Mouse (Mus musculus): ENCODE measurements around the gene BC051665. TPM values are rescaled to one million over a fixed set of nuclear protein-coding genes. Genes with fewer than 3 reads are reported as not detected.

Gene BC051665
- not detected for polyA plus RNA-seq (2014; fragmentation: Illumina TruSeq; extraction: RNeasy Lipid Tissue Mini Kit (QIAGEN cat#74804); ENCODE audit: low read depth, low replicate concordance)

DNA sequence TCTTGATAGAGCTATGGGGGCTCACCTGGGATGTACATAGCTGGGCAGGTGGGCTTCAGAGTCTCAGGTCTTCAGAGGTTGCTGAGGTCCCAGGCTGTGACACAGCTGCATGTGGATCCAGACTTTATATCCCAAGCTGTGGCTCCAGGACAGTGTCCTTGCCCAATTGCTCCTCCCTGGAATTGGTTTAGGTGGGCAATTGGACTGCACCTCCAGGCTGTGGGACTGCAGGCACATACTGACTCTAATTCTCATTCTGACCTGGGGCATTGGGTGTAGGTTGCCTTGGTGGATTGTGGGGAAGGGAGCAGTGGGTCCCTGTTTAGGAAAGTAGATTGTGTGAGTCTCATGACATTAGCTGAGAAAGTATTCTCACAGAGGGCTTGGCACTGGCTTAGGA is at the start of gene BC051665:
Gene BC051665 (minus strand): TSS at position 101 of the 400 bp plus-strand sequence.

DNA sequence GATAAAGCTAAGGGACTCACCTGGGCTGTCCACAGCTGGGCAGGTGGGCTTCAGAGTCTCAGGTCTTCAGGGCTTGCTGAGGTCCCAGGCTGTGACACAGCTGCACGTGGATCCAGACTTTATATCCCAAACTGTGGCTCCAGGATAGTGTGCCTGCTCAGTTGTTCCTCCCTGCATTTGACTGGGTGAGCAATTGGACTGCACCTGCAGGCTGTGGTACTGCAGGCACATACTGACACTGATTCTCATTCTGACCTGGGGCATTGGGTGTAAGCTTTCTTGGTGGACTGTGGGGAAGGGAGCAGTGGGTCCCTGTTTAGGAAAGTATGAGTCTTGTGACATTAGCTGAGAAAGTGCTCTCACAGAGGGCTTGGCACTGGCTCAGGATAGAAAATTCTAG is 16.6 kb upstream of the BC051665 start, which contains the start of gene Ctsll3:
Gene Ctsll3 (minus strand): TSS at position 101 of the 400 bp plus-strand sequence.

Other genes with a start within 250 kb of the BC051665 start
- 12.5 TPM for gene Dapk1, start 184.4 kb downstream of the BC051665 start, polyA plus RNA-seq (2014; fragmentation: Illumina TruSeq; extraction: RNeasy Lipid Tissue Mini Kit (QIAGEN cat#74804); ENCODE audit: low read depth, low replicate concordance)
- gene Ctsll3, start 16.5 kb upstream of the BC051665 start, polyA plus RNA-seq (2014; fragmentation: Illumina TruSeq; extraction: RNeasy Lipid Tissue Mini Kit (QIAGEN cat#74804); ENCODE audit: low read depth, low replicate concordance), result not detected
- gene 4930486L24Rik, start 78.1 kb upstream of the BC051665 start, polyA plus RNA-seq (2014; fragmentation: Illumina TruSeq; extraction: RNeasy Lipid Tissue Mini Kit (QIAGEN cat#74804); ENCODE audit: low read depth, low replicate concordance), result 64.6 TPM
- 0.99 TPM for gene Gm49392, start 110.5 kb upstream of the BC051665 start, polyA plus RNA-seq (2014; fragmentation: Illumina TruSeq; extraction: RNeasy Lipid Tissue Mini Kit (QIAGEN cat#74804); ENCODE audit: low read depth, low replicate concordance)
- gene Ctla2b, start 111.1 kb upstream of the BC051665 start, polyA plus RNA-seq (2014; fragmentation: Illumina TruSeq; extraction: RNeasy Lipid Tissue Mini Kit (QIAGEN cat#74804); ENCODE audit: low read depth, low replicate concordance), result 6.6 TPM
- not detected for gene Tpbpb, start 118.5 kb upstream of the BC051665 start, polyA plus RNA-seq (2014; fragmentation: Illumina TruSeq; extraction: RNeasy Lipid Tissue Mini Kit (QIAGEN cat#74804); ENCODE audit: low read depth, low replicate concordance)
- gene Gm49393, start 149.2 kb upstream of the BC051665 start, polyA plus RNA-seq (2014; fragmentation: Illumina TruSeq; extraction: RNeasy Lipid Tissue Mini Kit (QIAGEN cat#74804); ENCODE audit: low read depth, low replicate concordance), result 295 TPM
- 13.1 TPM for gene Gm49391, start 150.2 kb upstream of the BC051665 start, polyA plus RNA-seq (2014; fragmentation: Illumina TruSeq; extraction: RNeasy Lipid Tissue Mini Kit (QIAGEN cat#74804); ENCODE audit: low read depth, low replicate concordance)
- 52.9 TPM for gene Ctla2a, start 150.3 kb upstream of the BC051665 start, polyA plus RNA-seq (2014; fragmentation: Illumina TruSeq; extraction: RNeasy Lipid Tissue Mini Kit (QIAGEN cat#74804); ENCODE audit: low read depth, low replicate concordance)
- not detected for gene Tpbpa, start 155.6 kb upstream of the BC051665 start, polyA plus RNA-seq (2014; fragmentation: Illumina TruSeq; extraction: RNeasy Lipid Tissue Mini Kit (QIAGEN cat#74804); ENCODE audit: low read depth, low replicate concordance)
- not detected for gene Ctsj, start 219.6 kb upstream of the BC051665 start, polyA plus RNA-seq (2014; fragmentation: Illumina TruSeq; extraction: RNeasy Lipid Tissue Mini Kit (QIAGEN cat#74804); ENCODE audit: low read depth, low replicate concordance)

Data from adrenal gland, adult 10 weeks (tissue).